Mouse (Mus musculus) activated CD4-positive, CD25-positive, alpha-beta regulatory T cell, adult 4 months (primary cell): ENCODE results near the gene Heatr1. TPM values are rescaled to one million over a fixed set of nuclear protein-coding genes. Genes with fewer than 3 reads are reported as not detected.
"Not testable (repeated sequence)": the region's sequence is repeated elsewhere in the genome, so short reads cannot be mapped to it uniquely, and the experiment has no call there.

Source experiments
- ATAC-seq: one replicate; pipeline ENCODE4 v1.8.0; 2017
- polyA plus RNA-seq, 2 experiments: library from polyadenylated mRNA; unstranded; fragments of 100-300 nt; shearing (Covaris generic); gene quantifications; one replicate each; pipeline ENCODE4 v1.2.1; 2017

Gene Heatr1
- polyA plus RNA-seq, 2 experiments from 2014 or later, result 32.3 to 42.5 TPM

DNA sequence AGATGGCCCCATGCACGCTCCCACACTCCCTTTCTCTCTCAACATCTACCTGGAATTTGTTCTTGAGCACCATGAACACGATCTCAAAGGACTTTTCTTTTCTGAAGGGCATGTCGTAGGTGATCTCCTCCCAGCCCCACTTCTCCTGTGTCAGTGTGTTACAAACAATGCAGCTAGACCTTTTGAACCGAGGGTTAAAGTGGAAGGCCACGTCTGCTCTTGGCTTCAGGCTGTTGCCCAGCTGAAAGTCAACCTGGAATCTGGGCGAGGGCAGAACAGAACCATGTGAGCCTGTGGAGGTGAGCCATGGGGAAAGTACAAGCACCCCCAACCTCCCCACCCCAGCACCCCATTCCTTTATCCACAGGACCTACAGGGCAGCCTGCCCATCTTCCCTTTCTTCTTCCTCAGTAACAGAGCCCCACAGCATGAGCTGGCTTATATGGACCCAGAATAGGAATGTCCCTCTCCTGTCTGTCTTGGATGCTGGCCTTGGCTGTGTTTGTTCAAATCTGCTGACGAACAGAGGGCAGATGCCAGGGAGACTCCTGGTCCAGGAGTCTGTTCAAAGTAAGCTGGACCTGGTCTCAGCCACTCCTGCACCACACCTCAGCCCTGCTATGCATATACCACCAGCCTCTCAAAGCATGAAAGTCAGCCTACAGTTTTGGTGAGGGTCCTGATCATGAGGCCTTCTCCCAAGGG, 60.0 kb downstream of the Heatr1 start:
- no peak for ATAC-seq

DNA sequence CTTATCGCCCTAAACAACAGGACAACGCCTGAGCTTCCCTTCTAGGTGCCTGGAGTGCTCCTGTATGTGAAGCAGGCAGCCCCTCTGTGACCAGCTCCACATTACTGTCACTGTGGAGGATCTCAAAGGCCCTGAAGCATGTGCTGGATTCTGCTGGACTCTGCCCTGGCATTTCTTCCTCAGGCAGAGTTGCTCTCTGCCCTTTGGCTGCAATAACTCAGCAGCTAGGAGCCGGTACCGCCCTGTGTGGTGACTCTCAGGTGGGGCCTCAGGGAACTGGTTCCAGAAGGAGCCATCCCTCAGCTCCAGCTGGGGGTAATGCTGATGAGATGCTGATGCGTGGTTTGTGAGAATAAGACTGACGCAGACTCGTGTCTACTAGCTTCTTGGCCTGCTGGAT, 61.9 kb downstream of the Heatr1 start:
- no peak for ATAC-seq

DNA sequence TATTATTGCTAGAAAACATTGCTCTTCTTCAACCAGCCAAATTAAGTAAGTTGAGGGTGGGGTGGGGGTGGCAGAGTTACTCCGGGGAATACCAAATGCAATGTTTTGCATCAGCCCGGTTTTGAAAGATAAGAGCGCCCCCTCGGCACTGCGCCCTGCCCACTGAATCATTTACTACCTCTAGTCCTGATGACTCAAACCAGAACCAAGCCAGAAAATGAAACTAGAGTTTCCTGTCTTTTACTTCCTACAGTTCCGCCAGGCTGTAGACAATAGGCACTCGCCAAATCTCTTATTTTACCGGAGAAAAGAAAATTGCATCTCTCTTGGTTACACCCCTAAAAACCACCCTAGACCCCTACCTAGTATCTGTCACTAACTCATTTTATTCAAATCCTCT, 65.6 kb downstream of the Heatr1 start:
- peak; percentile 80 for ATAC-seq

DNA sequence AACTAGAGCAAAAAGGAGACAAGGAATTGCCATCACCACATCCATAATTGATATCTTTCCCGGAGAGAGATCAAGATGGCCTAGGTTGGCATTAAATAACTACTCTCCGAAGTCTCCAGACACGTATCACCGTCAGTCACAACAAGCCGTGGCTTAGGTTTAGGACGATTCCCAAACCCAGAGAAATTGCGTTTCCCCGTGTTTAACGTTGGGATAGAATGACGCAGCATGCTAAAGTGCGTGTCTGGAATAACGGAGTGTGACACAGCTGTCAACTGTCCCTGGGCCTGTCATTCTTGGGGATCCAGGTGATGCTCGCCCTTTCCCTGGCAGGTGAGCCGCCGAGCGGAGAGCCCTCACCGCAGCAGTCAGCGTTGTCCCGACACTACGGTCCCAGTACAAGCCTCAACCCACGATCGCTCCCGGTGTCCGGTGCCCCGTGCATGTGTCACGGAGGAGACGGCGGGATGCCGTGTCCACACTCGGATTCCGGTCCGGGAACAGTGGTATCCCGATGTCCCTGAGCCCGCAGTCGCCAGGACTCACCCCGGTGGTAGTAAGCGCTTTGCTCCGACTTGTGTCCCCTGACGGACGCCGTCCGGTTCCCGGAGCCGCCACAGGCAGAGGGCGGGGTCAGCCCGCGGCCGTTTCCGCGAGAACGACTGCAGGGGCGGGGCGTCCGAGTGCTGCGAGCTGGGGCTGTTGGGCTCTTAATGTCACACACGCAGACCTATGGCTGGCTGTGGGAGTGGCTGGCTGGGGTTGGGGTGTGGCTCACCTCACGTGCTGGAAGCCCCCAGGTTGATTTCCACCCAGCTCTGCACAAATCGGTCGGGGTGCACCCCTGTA, 66.3 kb downstream of the Heatr1 start:
- ATAC-seq, result peak; percentile 78

DNA sequence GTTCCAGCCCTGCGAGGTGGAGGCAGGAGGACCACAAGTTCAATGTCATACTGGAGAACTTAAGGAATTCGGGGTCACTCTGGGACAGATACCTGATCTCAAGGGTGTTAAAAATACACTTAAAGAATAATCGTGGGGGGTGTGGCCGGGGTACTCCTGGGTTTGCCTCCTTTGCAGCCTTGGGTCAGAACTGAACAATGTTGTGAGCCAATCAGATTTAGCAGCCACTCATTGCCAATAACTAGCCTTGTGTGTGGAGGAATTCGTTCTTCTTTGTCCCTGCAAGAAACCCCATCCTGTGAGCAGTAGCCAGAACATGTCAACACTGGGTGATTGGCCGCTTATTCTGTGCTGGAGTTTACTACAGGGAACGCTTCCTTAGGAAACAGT, 66.9 kb downstream of the Heatr1 start:
- ATAC-seq, result no peak

DNA sequence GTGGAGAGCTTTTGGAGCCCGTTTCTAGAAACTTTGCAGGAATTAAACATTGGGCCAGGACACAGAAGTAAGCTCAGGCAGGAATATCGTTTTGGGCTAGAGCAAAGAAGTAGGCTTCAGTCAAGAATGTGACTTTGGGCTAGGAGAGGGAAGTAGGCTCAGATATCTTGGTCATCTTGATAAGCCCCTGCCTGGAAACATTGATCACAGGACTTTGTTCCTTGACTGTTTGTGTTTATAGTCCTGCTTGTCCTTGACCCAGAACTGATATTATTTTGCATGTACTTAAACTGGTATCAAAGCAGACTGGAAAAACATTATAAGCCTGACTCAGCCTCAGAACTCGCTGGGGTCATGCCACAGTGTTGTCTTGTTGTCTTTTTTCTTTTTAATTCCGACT, 67.8 kb downstream of the Heatr1 start:
- ATAC-seq, result no peak

DNA sequence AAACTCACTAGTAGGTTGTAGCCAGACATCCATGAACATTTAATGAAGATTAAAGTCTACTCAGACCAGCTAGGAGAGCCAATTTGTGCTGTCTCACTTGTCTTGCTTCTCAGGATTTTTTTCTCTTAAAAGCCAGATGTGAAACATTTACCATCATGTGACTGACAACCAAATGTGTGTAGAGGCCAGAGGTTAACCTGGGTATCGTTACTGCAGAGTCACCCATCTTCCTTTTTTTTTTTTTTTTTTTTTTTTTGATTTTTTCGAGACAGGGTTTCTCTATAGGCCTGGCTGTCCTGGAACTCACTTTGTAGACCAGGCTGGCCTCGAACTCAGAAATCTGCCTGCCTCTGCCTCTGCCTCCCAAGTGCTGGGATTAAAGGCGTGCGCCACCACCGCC, 69.3 kb downstream of the Heatr1 start:
- ATAC-seq, result not testable (repeated sequence)

DNA sequence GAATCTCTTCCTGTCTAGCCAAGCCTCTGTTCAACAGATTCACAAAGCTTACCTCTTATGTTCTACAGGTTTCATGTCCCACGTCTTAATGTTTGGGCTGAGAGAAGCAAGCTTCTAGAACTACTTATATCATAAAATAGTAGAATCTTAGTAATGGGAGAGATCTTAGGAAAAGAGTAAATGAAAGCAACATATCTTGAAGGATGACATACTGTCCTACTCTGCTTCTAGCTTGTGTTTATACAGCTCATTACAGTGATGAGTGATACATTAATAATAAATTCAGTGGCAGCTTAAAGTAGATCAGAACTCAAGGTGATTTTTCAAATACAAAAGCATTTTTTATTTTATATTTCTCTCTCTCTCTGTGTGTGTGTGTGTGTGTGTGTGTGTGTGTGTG, 70.0 kb downstream of the Heatr1 start, which contains the start of gene Lgals8:
TSS of gene Lgals8 (minus strand) at position 101 of the 400 bp plus-strand sequence.
- ATAC-seq, result no peak

DNA sequence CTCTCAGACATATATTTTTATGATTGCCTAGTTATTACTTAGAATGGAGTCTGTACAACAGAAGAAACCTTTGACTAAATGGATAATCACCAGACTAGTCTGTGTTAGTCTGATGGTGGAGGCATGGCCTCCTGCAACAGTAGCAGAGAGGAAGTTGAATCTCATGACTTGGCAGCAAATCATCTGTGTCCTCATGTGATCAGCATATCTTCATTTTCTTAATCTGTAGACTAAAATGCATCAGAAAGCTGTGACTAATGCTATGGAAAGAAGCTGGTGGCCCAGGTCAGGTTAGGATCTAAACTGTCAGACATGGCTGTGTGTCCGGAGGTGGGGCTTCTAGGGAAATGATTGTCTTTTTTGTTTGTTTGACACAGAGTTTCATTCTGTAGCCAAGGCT, 73.7 kb downstream of the Heatr1 start:
- ATAC-seq, result no peak

DNA sequence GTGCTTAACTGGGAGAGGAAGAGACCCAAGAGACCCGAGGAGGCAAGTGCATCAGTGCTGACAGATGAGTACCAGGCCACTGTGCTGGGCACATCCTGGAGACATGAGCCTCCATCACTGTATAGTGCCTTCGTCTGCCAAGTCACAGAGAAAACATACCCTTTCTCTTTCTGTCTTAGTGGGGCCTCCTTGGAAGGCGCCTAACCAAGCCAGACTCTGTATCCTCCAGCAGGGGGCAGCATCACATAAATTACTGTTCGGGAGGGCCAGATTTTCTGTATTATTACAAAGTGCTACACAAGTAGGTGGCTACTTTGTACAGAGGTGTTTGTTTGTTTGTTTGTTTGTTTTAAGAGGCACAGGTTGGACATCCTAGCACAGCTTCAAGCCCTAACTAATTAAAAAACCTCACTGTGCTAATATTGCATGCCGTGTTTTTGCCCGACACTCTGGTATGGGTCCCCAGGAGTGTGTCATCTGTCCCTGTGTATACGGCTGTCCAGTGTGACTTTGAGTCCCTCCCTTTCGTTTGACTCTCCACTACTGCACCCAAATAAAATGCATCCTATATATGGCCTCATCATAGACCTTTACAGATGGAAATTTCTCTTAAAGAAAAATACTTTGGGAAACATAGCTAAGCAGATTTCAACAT, 79.0 kb downstream of the Heatr1 start:
- peak; percentile 86 for ATAC-seq

DNA sequence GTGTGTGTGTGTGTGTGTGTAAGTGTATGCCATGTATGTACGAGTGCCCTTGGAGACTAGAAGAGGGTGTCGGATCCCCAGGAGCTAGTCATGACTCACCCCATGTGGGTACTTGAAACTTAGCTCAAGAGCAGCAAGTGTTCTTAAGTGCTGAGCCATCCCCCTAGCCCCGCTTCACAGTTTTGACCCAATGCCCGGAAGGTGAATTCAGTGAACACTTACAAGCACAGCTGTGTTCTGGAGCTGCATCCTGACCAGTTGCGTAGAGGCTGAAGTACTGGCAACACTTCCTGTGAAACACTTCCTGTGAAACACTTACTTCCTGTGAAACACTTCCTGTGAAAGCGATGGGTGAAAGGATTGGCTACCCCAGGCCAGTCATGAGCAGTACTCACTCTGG, 80.4 kb downstream of the Heatr1 start:
- ATAC-seq, result peak; percentile 56

DNA sequence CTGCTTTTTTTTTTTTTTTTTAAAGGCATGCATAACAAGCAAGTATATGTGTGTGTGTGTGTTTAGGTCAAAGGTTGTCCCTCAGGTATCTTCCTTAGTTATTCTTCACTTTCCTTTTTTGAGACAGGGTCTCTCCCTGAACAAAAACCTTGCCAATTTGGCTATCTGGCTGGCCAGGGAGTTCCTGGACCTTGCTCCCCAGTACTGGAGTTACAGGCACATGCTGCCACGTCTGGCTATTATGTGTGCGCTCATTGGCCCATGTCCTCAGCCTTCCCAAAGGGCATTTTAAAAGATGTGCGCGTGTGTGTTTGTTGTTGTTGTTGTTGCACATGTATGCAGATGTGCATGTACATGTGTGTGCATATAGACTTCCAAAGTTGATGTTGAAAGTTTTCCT, 82.1 kb downstream of the Heatr1 start:
- no peak for ATAC-seq

DNA sequence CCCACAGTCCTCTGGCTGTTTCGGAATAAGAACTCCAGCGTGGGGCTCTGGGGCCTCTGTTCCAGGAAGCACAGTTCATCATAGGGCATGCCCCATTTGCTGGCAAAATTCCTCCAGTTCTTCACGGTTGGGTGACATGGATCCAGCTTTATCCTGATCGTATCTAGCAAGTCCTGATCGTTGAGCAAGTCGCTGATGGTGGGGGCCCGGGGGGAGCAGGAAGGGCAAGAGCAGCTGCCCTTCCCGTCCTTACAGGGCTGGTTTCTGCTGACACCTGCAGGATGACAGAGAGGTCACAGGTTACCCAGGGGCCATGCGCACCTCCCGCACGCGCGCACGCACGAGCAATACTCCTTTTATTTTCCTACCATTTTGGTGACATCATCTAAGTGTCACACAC, 83.5 kb downstream of the Heatr1 start:
- ATAC-seq, result no peak

DNA sequence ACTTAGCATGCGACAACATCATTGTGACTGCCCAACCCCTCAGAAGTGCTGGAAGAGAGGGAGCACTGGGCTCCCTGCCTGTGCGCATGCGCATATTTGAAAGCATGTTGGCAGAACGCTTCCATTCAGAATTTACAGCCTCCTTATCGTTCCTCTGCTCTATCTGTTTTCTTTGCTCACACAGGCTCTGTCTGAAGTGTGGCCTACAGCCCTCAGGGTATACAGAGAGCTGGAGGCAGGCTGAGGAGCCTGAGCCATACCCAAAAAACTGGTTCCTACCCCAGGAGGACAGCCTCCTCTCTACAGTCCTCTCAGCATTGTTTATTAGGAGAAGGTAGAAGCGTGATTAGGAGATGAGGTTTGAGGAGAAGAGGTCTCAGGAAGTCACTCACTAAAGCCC, 85.0 kb downstream of the Heatr1 start:
- no peak for ATAC-seq

DNA sequence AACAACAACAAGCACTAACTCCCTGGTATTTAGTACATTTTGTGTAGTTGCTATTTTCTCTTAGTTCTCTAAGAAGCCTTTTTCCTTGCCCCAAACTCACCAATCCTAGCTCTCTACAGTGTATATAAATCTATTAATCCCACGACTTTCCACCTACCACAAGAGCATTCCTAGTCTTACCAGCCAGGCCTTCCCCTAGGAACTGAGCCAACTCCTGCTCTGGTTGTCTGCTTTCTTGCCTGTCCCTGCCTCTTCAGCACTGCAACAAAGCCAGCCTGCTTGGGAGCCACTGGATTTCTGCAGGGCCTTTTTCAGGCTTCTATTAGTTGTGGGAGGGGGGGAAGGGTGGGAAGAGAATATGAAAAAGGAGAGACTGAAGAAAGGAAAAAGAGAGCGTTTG, 90.4 kb downstream of the Heatr1 start:
- ATAC-seq, result no peak

DNA sequence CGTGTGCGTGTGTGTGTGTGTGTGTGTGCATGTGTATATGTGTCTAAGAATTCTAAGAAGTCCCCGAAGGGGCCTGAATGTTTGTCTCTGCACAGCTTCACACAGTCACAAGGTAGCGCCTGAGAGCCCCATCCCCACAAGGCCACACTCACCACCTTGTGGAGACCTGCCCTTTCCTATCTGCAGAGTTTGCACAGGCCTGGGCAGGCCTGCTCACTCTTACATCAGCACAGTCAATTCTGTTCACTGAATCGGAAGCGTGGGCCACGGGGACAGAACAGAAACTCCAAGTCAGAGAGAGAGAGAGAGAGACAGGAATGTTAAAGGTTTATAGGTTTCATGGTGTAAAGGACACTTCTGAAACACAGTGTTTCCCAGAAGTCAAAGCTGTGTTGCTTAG, 90.8 kb downstream of the Heatr1 start:
- ATAC-seq, result no peak

Other genes starting within 250 kb of the Heatr1 start
- gene Mtr, start 136.9 kb upstream of the Heatr1 start, polyA plus RNA-seq, result 10 to 100 TPM; 14.4 to 14.9 TPM
- gene Actn2, start 54.3 kb upstream of the Heatr1 start, polyA plus RNA-seq, result 10 to 100 TPM in 1 of 2 experiments, 1 to 10 TPM in 1; 4.9 to 10.4 TPM
- 100 to 1,000 TPM in 1 of 2 experiments, 10 to 100 TPM in 1; 70.6 to 109 TPM for gene Lgals8, start 69.9 kb downstream of the Heatr1 start, polyA plus RNA-seq
- gene Edaradd, start 125.4 kb downstream of the Heatr1 start, polyA plus RNA-seq, result 1 to 10 TPM; 1.0 TPM
- gene Ero1lb, start 170.8 kb downstream of the Heatr1 start, polyA plus RNA-seq, result 1 to 10 TPM; 4.4 to 5.7 TPM